Mouse (Mus musculus) limb, embryonic 10.5 days (tissue): ENCODE results near the gene Prkcg. TPM values are rescaled to one million over a fixed set of nuclear protein-coding genes. Genes with fewer than 3 reads are reported as not detected.

Experiments
- DNase-seq: peaks from one replicate; pipeline ENCODE4 v3.0.0-alpha.2; 2017; ENCODE audit warnings: low spot score
- H3K27ac ChIP-seq: fragments of 300-500 bp; sonication (generic); 2 replicates; pipeline ENCODE4 v1.5.1; 2016; ENCODE audit warnings: mild to moderate bottlenecking
- H3K27me3 ChIP-seq: fragments of 300-500 bp; sonication (generic); 2 replicates; pipeline ENCODE4 v1.6.1; 2016; ENCODE audit warnings: low read depth, mild to moderate bottlenecking; ENCODE audit not compliant: poor library complexity, severe bottlenecking
- H3K36me3 ChIP-seq: fragments of 300-500 bp; sonication (generic); 2 replicates; pipeline ENCODE4 v1.6.1; 2016; ENCODE audit warnings: mild to moderate bottlenecking, moderate library complexity
- H3K4me1 ChIP-seq: fragments of 300-500 bp; sonication (generic); 2 replicates; pipeline ENCODE4 v1.6.1; 2016
- H3K4me3 ChIP-seq: fragments of 300-500 bp; sonication (generic); 2 replicates; pipeline ENCODE4 v1.5.1; 2016; ENCODE audit warnings: mild to moderate bottlenecking, moderate library complexity
- H3K9me3 ChIP-seq: fragments of 300-500 bp; sonication (generic); replicated peaks from 2 replicates; pipeline ENCODE4 v1.6.1; 2016; ENCODE audit warnings: mild to moderate bottlenecking
- WGBS: fragments of 180-500 bp; shearing (Covaris S2); methylation state at CpG from one replicate; pipeline ENCODE4 v1.1.7; 2016; 5-methylcytosine and 5-hydroxymethylcytosine counted together
- polyA plus RNA-seq: library from polyadenylated mRNA; unstranded; fragments of >200 nt; fragmentation: Nextera tagmentation; extraction: Ambion mirVana; gene quantifications from 2 replicates; pipeline ENCODE4 v1.2.1, GENCODE M21; 2016

Gene Prkcg
- polyA plus RNA-seq, result 0.06 TPM in 1 of 2 replicates, not detected in the other

- DNase-seq, result peak; percentile 84
- no peaks in the 10 kb centered on the region for H3K36me3 ChIP-seq
- H3K4me1 ChIP-seq, result peaks cover 42% of the 10 kb centered on the region
- H3K4me3 ChIP-seq, result peak within 1 kb of the TSS; percentile 51
- H3K27ac ChIP-seq, result peak within 1 kb of the TSS; percentile 90
- 3% methylated on average over 30 of the region's 30 CpGs for WGBS
- no peaks in the 10 kb centered on the region for H3K9me3 ChIP-seq
- H3K27me3 ChIP-seq, result no peaks in the 10 kb centered on the region
Measured at GRCm38 (mm10) chr7:3288976-3289970, at the start of gene Prkcg, which contains the start of gene Myadm. Gene Prkcg, plus strand, starts transcription at chr7:3289179. Gene Myadm, plus strand, starts transcription at chr7:3289080.

GRCm38 (mm10) chr7:3239193-3239592, 49.8 kb upstream of the Prkcg start:
- no peaks in the 10 kb centered on the region for H3K36me3 ChIP-seq
- H3K4me3 ChIP-seq, result no peak overlapping the region
- no peaks in the 10 kb centered on the region for H3K4me1 ChIP-seq
- H3K27ac ChIP-seq, result no peak overlapping the region
- no peaks in the 10 kb centered on the region for H3K9me3 ChIP-seq
- DNase-seq, result no peak
- no peaks in the 10 kb centered on the region for H3K27me3 ChIP-seq
- WGBS, result 83% methylated on average over 2 of the region's 2 CpGs

DNA sequence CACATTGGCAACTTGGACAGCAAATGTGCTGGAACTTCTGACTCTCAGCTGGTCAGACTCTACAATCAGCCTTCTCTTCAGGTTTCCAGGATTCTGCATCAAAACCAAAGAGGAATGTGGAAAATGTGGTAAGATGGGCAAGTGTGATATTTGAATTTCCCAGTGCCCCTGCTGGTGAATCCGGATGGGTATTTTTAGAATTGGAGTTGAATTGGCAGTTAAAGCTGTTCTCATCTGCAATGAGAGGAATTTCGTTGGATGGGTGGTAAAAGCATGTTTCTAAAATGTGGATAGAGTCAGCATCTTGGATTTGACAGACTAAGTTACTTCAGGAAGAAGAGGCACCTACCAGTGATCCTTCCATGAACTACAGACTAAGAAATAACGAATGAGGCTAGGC, 28.3 kb upstream of the Prkcg start:
- H3K4me3 ChIP-seq, result no peak overlapping the region
- no peak overlapping the region for H3K27ac ChIP-seq
- DNase-seq, result no peak
- 75% methylated on average over 3 of the region's 3 CpGs for whole genome bisulfite sequencing
- peaks cover 17% of the 10 kb centered on the region for H3K27me3 ChIP-seq
- H3K36me3 ChIP-seq, result no peaks in the 10 kb centered on the region
- peaks cover 8% of the 10 kb centered on the region for H3K4me1 ChIP-seq
- H3K9me3 ChIP-seq, result 0 out of 2 replicates have a peak, but pooled peaks cover 2% of the 10 kb centered on the region

DNA sequence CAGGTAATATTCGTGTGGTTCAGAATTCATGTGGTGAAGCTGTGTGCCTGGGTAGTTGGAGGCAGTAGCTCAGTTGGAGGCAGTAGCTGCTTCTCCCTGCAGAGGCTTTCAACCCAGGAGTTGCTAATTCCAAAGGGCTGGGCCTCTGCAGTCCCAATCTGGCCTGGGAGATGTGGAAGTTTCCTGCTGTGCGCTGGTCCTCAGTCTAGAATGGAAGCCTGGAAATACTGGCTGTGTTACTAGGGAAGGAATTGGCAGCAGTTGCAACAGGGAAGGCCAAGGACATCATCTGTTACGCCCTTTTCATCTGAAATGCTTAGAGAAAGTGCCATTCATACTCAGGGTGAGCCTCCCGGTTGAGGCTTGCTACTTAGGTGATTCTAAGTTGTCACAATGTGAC, 27.5 kb upstream of the Prkcg start:
- H3K4me1 ChIP-seq, result peaks cover 8% of the 10 kb centered on the region

DNA sequence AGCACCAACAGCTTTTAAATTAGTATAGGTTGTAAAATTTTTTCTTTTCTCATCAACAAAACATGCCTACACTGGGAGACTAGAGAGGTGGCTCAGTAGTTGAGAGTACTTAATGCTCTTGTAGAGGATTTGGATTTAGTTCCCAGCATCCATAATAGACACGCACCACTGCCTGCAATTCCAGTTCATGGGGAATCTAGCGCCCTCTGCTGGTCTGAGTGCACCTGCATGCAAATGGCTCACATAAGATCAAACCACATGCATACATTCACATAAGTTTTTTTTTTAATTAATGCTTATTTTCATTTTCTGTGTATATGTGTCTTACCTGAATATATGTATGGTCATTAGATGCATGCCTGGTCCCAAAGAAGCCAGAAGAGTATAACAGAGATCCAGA, 26.2 kb upstream of the Prkcg start:
- Histone ChIP-seq H3K27ac (no peak overlapping the region), H3K36me3 (no peaks in the 10 kb centered on the region), H3K27me3 (peaks cover 17% of the 10 kb centered on the region), H3K9me3 (0 out of 2 replicates have a peak, but pooled peaks cover 2% of the 10 kb centered on the region), H3K4me1 (peaks cover 8% of the 10 kb centered on the region), H3K4me3 (no peak overlapping the region)
- DNase-seq, result peak; percentile 41
- WGBS, result 41% methylated on average over 2 of the region's 2 CpGs

More for the DNA sequence above, 27.5 kb upstream of the Prkcg start:
- 65% methylated on average over 4 of the region's 4 CpGs for WGBS
- H3K27me3 ChIP-seq, result peaks cover 17% of the 10 kb centered on the region
- H3K9me3 ChIP-seq, result 0 out of 2 replicates have a peak, but pooled peaks cover 2% of the 10 kb centered on the region
- no peak overlapping the region for H3K4me3 ChIP-seq
- no peak for DNase-seq
- no peaks in the 10 kb centered on the region for H3K36me3 ChIP-seq
- no peak overlapping the region for H3K27ac ChIP-seq

DNA sequence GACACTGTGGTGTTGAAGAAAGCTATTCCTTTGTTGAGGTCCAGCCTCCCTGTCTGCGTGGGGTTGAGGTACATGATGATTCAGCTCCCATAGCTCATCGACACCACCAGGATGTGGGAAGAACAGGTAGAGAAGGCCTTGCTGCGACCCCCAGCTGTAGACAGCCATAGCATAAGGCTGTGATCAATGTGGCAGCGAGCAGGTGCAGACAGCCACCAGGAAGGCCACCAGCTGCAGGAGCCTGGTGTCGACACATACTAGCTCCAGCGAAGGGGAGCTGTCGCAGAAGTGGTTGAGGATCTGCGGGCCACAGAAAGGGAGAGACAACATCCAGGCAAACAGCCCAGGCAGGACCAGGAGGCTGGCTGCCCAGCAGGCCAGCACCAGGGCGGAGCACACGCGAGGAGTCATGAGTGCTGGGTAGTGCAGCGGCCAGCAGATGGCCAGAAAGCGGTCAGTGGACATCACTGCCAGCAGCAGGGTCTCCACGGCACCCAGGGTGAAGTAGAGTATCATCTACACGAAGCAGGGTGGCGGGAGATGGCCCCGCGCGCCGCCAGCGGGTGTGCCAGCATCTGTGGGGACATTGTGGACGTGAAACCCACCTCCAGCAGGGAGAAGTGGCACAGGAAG, 24.5 kb upstream of the Prkcg start:
- H3K4me1 ChIP-seq, result peaks cover 8% of the 10 kb centered on the region
- no peaks in the 10 kb centered on the region for H3K36me3 ChIP-seq
- DNase-seq, result no peak
- peak overlapping the region; percentile 34 for H3K4me3 ChIP-seq
- H3K27me3 ChIP-seq, result peaks cover 17% of the 10 kb centered on the region
- 0 out of 2 replicates have a peak, but pooled peaks cover 2% of the 10 kb centered on the region for H3K9me3 ChIP-seq
- H3K27ac ChIP-seq, result no peak overlapping the region
- WGBS, result 34% methylated on average over 22 of the region's 22 CpGs

- no peak overlapping the region for H3K4me3 ChIP-seq
- DNase-seq, result no peak
- H3K4me1 ChIP-seq, result peaks cover 8% of the 10 kb centered on the region
- peaks cover 17% of the 10 kb centered on the region for H3K27me3 ChIP-seq
- 0 out of 2 replicates have a peak, but pooled peaks cover 2% of the 10 kb centered on the region for H3K9me3 ChIP-seq
- H3K36me3 ChIP-seq, result no peaks in the 10 kb centered on the region
- no peak overlapping the region for H3K27ac ChIP-seq
- 68% methylated on average over 6 of the region's 6 CpGs for WGBS
Measured at GRCm38 (mm10) chr7:3265311-3265710, 23.7 kb upstream of the Prkcg start.

- DNase-seq, result no peak
- WGBS, result 77% methylated on average over 3 of the region's 3 CpGs
- Histone ChIP-seq H3K4me1 (peaks cover 8% of the 10 kb centered on the region), H3K36me3 (no peaks in the 10 kb centered on the region), H3K9me3 (0 out of 2 replicates have a peak, but pooled peaks cover 2% of the 10 kb centered on the region), H3K4me3 (no peak overlapping the region), H3K27ac (no peak overlapping the region), H3K27me3 (peaks cover 17% of the 10 kb centered on the region)
Measured at GRCm38 (mm10) chr7:3267261-3267660, 21.7 kb upstream of the Prkcg start.

- no peaks in the 10 kb centered on the region for H3K36me3 ChIP-seq
- H3K27me3 ChIP-seq, result peaks cover 17% of the 10 kb centered on the region
- 0 out of 2 replicates have a peak, but pooled peaks cover 2% of the 10 kb centered on the region for H3K9me3 ChIP-seq
- 73% methylated on average over 8 of the region's 8 CpGs for WGBS
- no peak overlapping the region for H3K27ac ChIP-seq
- H3K4me3 ChIP-seq, result no peak overlapping the region
- H3K4me1 ChIP-seq, result peaks cover 8% of the 10 kb centered on the region
- DNase-seq, result no peak
Measured at GRCm38 (mm10) chr7:3267888-3268287, 21.1 kb upstream of the Prkcg start.

DNA sequence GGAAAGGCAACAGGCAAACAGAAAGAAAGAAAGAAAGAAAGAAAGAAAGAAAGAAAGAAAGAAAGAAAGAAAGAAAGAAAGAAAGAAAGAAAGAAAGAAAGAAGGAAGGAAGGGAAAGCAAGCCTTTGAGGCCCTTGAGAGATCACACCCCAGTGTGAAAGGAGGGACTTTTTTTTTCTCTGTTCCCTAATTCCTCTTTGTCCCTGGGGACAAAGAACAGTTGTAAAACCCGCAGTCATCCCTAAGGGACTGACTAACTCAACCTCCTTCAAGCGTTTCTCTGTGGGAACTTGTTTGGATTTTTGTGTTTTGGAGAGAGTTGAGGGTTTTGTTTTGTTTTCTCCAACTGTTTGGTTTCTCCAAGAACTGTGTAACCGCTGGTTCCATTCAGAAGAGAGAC, 20.7 kb upstream of the Prkcg start:
- 35% methylated on average over 3 of the region's 3 CpGs for whole genome bisulfite sequencing
- H3K27ac ChIP-seq, result no peak overlapping the region
- no peaks in the 10 kb centered on the region for H3K36me3 ChIP-seq
- no peak overlapping the region for H3K4me3 ChIP-seq
- 0 out of 2 replicates have a peak, but pooled peaks cover 2% of the 10 kb centered on the region for H3K9me3 ChIP-seq
- peaks cover 17% of the 10 kb centered on the region for H3K27me3 ChIP-seq
- DNase-seq, result no peak
- peaks cover 8% of the 10 kb centered on the region for H3K4me1 ChIP-seq

GRCm38 (mm10) chr7:3272206-3272605, 16.8 kb upstream of the Prkcg start:
- 91% methylated on average over 9 of the region's 9 CpGs for WGBS
- Histone ChIP-seq H3K36me3 (no peaks in the 10 kb centered on the region), H3K27ac (no peak overlapping the region), H3K27me3 (no peaks in the 10 kb centered on the region), H3K9me3 (no peaks in the 10 kb centered on the region), H3K4me3 (no peak overlapping the region), H3K4me1 (peaks cover 9% of the 10 kb centered on the region)
- DNase-seq, result no peak

DNA sequence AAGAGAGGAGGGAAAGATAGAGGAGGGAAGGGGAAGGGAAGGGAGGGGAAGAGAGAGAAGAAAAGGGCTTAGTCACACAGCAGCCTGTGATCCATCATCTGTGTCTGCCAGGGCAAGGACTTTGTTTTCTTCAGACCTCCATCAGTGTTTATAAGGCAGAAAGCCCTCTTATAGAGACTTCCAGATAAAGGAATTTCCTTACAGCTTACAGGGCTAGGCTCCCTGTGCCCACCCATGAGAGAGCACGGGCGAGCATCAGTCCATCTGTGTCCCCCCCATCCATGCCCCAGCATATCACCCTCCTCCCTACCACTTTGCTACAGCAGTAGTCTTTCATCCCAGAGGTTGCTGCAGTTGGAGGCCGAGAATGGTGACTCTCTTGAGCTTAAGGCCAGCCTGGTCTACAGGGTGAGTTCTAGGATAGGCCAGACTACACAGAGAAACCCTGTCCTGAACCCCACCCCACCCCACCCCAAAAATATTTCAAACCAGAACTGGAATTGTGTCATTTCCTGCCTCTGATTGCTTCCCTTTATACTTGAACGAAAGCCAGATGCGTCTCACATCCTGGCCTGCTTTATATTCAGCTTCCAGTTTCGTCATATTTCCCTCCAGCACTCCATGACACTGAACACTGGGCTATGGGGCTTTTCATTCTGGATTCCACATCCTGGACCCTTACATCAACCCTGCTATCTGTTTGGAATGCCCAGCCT, 13.4 kb upstream of the Prkcg start:
- H3K27me3 ChIP-seq, result no peaks in the 10 kb centered on the region
- H3K4me1 ChIP-seq, result peaks cover 10% of the 10 kb centered on the region
- DNase-seq, result no peak
- H3K4me3 ChIP-seq, result no peak overlapping the region
- no peaks in the 10 kb centered on the region for H3K36me3 ChIP-seq
- no peaks in the 10 kb centered on the region for H3K9me3 ChIP-seq
- peak overlapping the region; percentile 56 for H3K27ac ChIP-seq
- 49% methylated on average over 6 of the region's 6 CpGs for WGBS
